Mouse (Mus musculus) retina, postnatal 1 day (tissue): Measurements from ENCODE around the gene Msh5.
A peak's percentile ranks its signal among the peaks of the same experiment; 100 is the strongest.

Experiments used
- DNase-seq: peaks from one replicate; pipeline ENCODE4 v3.0.0-alpha.2; 2012

Gene Msh5

DNA sequence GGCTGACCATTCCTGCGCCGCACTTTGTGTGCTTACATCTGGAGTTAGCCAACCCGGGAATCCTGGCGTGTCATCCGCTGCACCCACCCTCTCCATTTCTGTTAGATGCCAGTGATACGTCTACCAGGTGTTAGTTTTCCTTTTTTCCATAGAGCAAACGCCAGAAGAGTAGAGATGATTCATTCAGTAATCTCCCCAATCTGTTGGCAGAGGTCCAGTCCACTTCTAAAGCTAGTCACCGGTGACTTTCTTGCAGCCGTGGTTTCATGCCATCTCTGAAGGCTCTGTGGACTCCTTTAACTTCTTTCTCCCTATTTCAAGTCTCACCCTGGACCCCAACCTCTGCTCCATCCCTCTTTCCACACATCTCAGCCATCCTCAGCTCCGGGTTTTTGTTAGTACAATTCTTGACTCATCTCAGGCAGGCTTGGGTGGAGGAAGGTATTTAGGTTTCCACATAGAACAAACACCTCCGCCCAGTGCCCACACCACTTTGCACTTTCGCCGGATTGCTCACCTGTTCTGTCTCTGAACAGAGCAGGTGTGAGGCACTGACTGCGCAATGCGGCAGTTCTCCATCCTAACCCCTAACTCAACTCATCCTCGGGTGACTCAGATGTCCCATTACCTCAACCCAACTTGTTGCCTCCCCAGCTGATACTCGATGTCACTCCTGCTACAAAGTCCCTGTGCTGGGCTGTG lies 21.8 kb upstream of the Msh5 start:
- DNase-seq: no peak

DNA sequence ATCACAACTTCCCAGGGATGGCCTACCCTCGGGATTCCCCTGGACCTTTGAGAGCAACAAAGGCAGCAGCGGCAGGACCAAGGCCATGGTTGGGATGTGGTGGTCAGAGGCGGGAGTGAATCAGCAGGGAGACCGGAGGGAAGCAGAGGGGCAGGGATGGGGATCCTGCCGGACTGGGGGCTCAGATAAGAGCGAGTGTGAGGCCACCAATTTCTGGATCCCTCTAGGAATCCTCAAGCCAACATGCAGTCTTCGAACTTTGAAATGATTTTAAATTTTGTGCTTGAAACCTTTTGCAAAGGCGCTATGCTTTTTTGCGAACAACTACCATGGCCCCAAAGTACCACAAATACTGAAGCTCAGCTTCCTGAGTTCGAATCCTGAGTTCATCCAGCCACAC lies 19.5 kb upstream of the Msh5 start, which contains the start of gene Mpig6b:
TSS of gene Mpig6b (minus strand) at position 101 of the 400 bp plus-strand sequence.
- no peak for DNase-seq

DNA sequence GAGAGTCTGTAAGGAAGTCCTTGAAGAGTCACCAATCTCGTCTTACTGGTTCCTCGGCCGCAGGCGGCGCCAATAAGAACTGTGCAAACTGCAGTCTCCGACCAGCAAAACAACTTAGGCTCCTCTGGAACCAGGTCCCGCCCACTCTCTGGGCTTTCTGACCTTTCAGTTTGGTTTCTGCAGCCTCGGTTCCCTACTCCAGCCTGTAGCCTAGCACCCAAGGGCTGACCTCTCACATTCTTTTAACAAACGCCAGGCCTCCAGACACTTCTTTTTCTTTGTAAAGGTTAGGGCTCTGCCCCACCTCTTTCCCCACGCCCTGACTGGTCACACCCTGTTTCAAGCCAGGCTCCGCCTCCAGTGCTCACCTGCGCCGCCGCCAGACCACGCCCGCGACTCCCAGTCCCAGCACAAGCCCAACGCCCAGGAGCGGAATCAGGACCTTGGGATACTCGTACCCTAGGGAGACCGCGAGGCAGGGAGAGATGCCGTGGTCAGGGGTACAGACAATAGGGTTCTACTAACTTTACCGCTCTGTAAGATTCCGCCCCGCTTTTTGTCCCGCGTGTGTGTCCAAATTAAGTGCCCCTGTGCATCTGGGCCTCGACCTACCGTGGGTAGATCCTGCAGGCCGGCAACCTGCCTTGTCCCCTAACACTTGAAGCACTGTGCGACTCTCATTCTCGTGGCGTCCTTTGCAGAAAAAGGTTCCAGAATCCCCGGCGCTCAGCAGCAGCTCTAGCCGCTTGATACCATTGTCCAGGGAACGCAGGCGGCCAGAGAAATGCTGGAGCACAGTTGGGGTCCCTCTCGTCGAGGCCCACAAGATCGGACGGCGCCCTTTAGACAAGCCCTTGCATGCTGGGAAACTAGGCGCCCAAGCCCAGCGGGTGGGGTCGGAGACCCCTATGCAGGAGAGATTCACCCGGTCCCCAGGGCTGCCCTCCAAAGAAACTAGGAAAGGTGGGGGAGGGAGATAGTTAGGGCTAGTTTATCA lies 18.7 kb upstream of the Msh5 start, which contains the start of gene Ly6g6c:
TSS of gene Ly6g6c (plus strand) at position 438 of the 997 bp plus-strand sequence.
- DNase-seq: peak; percentile 40

DNA sequence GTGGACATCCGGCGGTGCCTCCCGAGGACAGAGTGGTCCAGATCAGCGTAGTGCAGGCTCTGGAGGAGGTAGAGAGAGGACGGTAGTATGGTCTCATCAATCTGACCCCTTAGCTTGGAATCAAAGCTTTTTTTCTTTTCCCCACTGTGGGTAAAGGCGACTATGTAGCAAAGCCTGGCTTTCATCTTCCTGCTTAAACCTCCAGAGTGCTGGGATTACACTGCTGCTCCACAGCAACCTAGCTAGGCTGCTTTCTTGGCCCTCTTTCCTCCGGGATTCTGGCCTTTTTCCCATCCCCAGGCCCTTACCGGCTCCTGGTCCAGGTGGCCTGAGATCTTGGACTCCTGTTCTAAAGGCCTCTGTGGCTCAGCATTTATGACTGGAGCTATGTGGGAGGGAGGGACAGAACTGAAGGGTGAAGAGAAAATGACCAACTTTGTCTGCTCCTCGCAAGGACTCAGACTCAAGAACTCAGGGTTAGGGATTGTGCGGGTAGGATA lies 17.9 kb upstream of the Msh5 start:
- DNase-seq: no peak

DNA sequence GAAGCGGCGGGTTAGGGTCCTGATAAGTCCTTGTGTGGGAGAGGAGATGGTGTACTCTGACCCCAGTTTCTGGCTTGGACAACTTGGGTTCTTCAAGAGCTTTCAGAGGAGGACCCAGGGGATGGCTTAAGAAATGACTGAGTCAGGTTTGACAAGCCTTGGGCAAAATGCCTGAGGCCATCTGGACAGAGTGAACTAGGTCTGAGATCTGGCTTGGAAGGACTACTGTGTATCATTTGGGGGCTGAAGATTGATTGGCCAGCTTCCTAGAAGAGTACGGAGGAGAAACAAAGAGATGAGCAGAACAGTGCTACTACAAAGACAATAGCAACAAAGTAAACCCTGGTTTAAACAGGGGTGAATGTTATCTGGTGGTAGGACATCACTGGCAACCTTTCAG lies 16.9 kb upstream of the Msh5 start:
- DNase-seq: no peak

DNA sequence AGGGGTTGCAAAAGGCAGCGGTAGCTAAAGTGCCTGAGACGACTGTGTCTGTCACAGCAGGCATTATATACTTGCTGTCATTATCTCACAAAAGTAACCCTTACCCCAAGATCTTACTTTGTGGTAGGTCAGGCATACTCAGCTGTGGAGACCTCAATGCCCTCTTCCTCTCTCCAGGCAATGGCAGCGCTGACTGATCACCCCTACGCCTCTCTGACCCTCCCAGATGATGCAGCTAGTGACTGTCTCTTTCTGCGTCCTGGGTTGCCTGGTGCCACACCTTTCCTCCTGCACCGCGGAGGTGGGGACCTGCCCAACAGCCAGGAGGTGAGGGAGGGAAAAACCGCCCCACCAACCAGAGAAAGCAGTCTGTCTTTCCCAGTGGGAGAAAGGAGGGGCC lies 14.8 kb upstream of the Msh5 start:
- DNase-seq: no peak

DNA sequence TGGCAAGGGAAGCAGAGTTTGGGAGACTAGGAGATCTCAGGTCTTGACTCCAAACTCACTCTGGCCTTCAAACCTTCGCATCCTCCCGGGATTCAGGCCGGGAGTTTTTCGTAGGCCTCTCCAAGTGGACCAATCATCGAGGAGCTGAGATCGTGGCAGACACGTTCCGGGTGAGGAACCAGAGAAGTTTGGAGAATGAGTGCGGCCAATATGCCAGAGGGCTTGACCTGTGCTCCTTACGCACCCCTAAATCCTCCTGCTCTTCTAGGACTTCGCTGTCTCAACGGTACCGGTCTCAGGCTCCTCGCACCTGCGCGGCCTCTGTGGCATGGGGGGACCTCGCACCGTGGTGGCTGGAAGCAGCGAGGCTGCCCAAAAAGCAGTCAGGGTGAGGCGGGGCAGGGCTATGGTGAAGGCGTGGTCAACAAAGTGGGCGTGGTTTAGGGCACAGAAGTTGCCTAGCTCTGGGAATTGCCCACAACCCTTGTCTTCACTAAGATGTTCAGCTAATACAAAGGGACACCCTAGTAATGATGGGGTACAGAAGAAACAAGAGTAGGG lies 14.3 kb upstream of the Msh5 start:
- DNase-seq: no peak

DNA sequence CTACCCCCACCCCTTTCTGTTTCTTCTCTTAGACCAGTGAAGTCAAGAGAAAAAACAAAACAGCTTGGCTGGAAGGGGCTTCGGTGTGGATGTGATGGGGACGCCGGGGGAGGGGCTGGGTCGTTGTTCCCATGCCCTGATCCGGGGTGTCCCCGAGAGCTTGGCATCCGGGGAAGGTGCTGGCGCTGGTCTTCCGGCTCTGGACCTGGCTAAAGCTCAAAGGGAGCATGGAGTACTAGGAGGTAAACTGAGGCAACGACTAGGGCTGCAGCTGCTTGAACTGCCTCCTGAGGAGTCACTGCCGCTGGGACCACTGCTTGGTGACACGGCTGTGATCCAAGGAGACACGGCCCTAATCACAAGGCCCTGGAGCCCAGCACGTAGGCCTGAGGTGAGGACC lies 13.5 kb upstream of the Msh5 start:
- DNase-seq: no peak

DNA sequence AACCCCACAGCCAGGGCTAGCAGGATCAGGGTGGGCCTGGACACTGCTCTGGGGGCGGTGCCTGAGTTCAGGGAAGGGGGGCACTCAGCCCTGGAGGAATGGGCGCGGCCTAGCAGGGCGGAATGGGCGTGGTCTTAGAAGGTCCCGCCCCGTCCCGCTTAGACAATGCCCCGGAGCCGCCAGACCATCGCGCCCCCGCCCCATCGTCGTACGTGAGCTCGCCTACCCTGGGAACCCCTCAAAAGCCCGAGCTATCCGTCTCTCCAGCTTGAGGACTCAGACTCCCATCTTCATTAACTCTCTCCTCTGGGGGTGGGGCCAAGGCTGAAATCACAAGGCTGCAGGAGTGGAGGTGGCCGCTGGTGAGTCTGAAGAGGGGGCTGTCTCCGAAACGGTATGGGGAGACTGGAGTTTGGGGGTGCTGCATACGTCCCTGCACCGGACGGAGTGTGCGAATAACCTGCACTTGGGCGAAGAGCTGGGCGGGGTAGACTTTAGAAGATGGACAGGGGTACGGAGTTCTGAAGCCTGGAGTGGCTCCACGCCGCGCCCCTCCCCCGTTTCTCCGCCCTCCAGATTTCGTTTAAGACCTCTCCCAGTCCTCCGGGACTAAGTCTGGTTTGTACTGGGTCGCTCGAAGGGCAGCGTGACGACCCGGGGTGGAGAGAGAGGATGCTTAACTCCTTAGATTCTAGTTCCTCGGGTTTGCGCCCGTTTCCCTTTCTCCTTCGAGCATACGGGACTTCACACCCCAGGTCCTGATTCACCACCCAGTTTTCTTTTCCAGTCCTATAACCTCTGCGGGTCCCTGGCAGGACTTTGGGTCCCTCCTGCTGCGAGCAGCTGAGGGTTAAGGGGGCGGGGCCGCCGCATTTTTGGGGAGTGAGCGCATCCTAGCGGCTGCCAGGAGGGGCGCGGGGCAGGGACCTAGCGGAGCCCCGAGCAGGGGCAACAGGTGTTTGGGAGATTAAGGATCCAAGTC lies 12.7 kb upstream of the Msh5 start, which contains the start of gene Ddah2:
TSS of gene Ddah2 (plus strand) at position 125 of the 982 bp plus-strand sequence.
- peak; percentile 96 for DNase-seq

DNA sequence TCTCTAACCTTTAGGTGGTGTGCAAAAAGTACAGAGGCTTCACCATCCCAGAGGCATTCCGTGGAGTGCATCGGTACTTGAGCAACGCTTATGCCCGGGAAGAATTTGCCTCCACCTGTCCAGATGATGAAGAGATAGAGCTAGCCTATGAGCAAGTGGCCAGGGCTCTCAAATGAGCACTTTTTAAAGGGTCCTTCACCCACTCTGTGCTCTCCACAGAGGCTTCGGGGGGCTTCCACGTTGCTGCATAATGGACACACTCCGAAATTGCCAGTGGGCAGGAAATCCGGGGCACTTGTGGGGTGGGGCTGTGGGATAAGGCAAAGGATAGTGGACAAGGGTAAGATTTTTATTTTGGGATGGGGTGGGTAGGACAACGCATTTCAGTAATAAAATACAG lies 11.8 kb upstream of the Msh5 start:
- DNase-seq: no peak

DNA sequence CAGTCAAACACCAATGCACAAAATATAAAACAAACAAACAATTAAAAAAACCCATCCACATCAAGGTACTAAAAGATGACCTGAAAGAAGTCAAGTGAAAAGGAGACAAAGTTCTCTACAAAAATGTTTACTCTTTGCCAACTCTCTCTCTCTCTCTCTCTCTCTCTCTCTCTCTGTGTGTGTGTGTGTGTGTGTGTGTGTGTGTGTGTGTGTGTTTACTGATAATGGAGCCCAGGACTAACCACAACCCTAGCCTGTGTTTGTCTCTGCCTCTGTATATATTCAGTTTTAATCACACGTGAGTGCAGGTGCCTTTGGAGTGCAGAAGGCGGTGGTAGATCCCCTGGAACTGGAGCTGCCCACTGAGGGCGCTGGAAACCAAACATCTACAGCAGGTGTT lies 10.5 kb upstream of the Msh5 start:
- DNase-seq: no peak

DNA sequence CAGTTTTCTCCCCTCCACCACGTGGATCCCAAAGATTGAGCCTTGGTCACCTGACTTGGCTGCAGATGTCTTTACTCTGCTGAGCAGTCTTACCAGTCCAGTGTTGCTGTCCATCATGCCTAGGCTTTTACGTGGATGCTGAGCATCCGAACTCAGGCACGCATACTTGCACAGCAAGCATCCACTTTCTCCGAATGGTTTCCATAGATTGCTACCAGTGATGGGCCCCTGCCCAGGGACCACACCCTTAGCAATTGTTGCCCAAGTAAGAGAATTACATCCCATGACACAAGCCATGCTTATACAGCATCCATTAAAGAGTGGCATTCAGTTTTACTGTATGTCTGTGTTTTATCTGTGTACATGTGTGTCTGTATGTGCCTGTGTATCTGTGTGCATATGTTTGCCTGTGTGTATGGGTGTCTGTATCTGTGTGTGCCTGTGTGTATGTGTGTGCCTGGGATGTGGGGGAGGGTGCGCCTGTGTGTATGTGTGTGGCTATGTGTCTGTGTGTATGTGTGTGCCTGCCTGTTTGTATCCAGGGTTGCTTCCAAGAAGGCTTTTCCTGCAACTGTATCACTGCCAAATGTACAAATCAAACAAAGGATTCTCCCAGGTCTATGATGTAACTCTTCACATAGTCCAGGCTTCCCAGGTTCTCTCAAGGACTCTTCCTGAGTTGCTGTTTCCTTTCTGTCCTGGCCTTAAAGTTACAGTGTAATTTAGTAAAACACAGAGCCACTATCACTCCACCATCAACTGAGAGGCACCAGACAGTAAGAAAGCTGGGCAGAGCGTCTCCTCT lies 9.3 kb upstream of the Msh5 start:
- no peak for DNase-seq

DNA sequence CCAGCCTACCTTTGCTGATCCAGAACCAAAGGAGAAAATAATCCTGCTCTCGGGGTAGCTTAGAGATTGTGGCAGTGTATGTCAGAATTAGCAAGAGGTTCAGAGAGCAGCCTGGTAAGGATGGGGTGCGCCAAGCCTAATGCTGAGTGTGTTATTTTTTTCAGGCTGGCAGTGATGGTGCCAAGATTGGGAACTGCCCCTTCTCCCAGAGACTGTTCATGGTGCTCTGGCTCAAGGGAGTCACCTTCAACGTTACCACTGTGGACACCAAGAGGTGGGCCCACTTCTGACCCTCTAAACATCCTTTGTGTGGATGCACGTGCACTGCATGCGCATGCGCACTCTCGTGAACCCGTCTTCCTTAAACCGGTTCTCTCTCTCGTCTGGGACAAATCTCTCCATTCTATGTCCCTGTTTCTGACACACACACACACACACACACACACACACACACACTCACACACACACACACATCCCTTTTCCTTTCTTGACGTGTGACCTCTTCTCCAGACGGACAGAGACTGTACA lies 5.8 kb upstream of the Msh5 start:
- DNase-seq: no peak

DNA sequence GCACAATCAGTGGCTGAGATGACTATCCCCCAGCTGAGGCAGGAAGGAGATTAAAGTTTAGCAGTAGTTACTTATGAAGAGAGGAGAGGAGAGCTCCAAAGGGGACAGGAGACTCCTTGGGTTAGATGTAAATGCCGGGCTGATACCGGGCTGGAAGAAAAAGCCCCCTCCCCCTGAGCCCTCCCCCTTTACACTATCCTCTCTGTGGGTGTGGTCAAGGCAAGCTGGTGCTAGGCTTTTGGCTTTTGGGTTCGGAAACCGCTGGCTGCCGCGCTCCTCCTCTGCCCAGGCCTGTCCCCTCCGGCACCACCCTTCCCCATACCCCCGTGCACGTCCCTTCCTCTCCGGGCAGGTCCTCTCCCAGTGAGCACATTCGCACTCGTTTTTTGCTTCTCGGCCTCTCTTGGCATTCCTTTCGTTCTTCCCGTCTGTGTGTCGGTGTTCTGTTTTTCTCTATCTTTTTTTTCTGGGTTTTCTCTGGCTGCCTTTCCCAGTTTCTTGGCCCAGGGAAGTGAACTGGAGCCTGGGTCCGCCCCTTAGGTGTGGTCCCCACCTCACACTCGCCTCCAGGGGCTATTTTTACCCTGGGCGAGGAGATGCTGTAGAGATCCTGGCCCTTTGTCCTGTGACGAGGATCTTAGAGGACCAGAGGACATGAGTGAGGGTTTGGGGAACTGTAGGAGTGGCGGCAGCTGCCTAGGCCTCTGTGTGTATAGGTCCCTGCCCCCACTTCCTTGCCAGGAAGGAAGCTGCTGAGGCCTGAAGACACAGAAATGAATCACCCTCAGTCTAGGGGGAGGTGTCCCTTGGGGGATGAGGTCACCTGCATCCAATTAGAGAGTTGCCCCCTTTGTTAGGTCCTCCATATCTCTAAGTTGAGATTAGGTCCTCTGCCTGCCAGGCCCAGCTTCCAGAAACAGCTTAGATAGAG lies 4.9 kb upstream of the Msh5 start:
- peak; percentile 82 for DNase-seq

DNA sequence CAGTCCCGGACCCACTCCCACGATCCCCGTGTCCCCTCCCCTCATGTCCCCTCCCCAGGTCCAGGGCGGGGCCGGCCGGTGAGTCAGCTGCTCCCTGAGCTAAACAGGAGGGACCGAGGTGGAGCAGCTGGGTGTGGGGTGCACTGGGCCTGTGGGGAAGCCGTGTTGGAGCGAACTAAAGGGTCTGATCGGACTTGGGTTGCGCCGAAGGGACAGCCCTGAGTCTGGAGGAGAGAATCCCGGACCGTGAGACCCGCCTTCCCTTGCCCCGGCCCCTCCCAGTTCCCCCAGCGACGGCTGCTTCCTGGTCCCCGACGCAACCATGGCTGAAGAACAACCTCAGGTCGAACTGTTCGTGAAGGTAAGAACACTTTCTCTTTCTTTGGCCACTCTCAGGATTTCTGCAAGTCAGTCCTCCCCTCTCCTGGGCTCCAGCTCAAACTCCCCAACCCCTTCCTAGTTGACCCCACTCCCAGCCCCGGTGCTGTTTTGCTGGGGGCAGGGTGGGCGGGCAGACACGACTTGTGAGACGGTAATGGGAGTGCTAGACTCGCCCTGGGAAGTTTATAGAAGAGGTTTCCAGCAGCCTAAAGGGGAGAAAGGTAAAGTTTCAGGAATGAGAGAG lies 3.7 kb upstream of the Msh5 start:
- peak; percentile 69 for DNase-seq

DNA sequence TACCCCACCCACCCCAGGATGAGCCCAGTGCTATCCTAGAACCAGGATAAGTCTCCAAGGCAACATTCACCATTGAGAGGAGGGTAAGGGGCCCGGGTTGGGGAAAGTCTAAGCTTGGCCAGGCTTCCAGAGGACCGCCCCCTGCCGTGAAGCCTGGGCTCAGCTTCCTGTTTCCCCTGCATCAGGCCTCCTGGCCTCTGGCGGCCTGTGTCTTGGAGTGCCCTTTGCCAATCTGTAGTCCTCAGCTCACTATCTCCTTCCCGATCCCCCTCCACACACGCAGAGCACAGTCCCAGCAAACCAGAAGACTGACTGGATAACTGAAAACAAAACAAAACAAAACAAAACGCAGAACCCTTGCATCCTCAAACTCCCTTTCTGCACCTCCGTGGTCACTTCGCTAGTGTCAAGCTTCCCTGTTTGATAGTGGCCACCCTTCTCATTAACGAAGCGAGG lies 3.0 kb upstream of the Msh5 start, which contains the start of gene Clic1:
TSS of gene Clic1 (plus strand) at position 406 of the 456 bp plus-strand sequence.
- peak; percentile 93 for DNase-seq

DNA sequence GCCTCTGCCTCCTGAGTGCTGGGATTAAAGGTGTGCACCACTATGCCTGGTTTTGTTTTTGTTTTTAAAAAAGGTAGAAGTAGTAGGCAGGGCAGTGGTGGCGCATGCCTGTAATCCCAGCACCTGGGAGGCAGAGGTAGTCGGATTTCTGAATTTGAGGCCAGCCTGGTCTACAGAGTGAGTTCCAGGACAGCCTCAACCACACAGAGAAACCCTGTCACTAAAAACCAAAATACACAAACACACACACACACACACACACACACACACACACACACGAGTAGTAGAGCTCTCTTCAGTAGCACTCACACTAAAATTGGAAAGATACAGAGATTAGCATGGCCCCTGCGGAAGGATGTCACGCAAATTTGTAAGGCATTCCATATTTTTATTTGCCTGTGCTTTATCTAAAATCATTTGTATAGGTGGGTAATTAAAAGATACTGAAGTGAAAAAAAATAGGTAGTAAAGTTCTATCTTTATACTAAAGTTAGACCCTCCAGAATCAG lies 2.4 kb upstream of the Msh5 start:
- no peak for DNase-seq

DNA sequence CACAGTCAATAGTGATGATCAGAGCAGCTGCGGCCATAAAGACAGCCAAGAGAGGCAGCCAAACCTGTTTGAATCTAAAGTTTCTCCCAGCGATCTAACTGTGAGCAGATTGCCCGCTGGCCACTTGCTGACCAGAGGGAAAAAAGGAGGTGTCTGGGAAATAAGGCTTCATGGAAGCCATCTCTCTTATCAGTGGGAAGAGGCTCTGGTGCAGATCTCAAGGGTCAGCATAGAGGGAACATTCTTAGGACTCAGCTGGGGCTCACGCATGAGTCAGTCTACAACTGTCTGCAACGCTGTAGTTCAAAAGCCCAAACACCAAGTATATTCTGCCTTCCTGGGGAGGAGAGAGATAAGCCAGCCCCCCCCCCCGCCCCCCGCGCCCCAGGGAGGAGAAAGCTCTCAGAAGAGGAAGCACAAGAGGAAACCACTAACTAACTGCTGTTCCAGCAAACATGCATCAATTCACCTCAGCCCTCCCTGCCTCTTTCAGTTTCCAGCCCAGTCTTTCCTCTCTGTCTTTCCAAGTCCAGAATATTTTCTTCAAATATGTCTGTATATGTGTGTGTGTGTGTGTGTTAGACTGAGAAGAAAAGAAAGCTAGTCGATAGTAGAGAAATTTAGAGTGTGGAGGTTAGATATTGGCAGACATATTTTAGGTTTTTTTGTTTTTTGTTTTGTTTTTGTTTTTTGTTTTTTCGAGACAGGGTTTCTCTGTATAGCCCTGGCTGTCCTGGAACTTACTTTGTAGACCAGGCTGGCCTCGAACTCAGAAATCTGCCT lies 1.8 kb upstream of the Msh5 start:
- DNase-seq: no peak
